ENCODE assay signal across 8 mouse cellular contexts in genomic region chr1:74882055-74882734, GRCm38 (mm10). TPM values are rescaled to one million over a fixed set of nuclear protein-coding genes. Genes with fewer than 3 reads are reported as not detected.
DNase-seq lines count a peak whose midpoint lies in the region; ATAC-seq and TF ChIP-seq lines count a peak whose summit lies in the region.

No protein-coding gene starts in this region.

- H3K27me3 ChIP-seq in kidney, embryonic 16.5 days (ENCODE audit: insufficient read depth, low read length): peaks cover 87% of the 10 kb centered on the region
- peaks cover 65% of the 10 kb centered on the region for H3K27me3 ChIP-seq in embryonic facial prominence, embryonic 11.5 days (ENCODE audit: control insufficient read depth, insufficient read depth, low read length)
- H3K27me3 ChIP-seq in hindbrain, embryonic 14.5 days (ENCODE audit: control insufficient read depth, insufficient read depth, low read length): peaks cover 85% of the 10 kb centered on the region
- H3K27me3 ChIP-seq in midbrain, postnatal 0 days (ENCODE audit: insufficient read depth, low read length): peaks cover 57% of the 10 kb centered on the region

- under 1% methylated on average over 69 of the region's 74 CpGs for WGBS in kidney, embryonic 16.5 days
- WGBS in embryonic facial prominence, embryonic 11.5 days: under 1% methylated on average over 63 of the region's 74 CpGs
- WGBS in hindbrain, embryonic 14.5 days: under 1% methylated on average over 71 of the region's 74 CpGs
- WGBS in midbrain, postnatal 0 days: under 1% methylated on average over 65 of the region's 74 CpGs

- no peak for TF ChIP-seq CTCF in midbrain, postnatal 0 days (IDR thresholded peaks at IDR 0.05)

- no peak for DNase-seq in kidney, adult 11 months
- DNase-seq in embryonic facial prominence, embryonic 11.5 days (ENCODE audit: low spot score): no peak
- DNase-seq in hindbrain, embryonic 14.5 days (ENCODE audit: low spot score): no peak
- DNase-seq in midbrain, postnatal 0 days (ENCODE audit: low spot score): no peak
- no peak for DNase-seq in right cerebral cortex, postnatal 25 days
- no peak for DNase-seq in layer of hippocampus, adult 18-20 months (ENCODE audit: low spot score in 2 of 2)
- no peak for DNase-seq in c-Kit-positive CD71-positive TER-119-positive erythroid progenitor cells, embryonic 14.5 days (ENCODE audit: low spot score)

- peaks cover 26% of the 10 kb centered on the region for H3K4me1 ChIP-seq in kidney, embryonic 16.5 days (ENCODE audit: insufficient read depth, low read length)
- peaks cover 10% of the 10 kb centered on the region for H3K4me1 ChIP-seq in embryonic facial prominence, embryonic 11.5 days (ENCODE audit: control insufficient read depth, insufficient read depth, low read length)
- peaks cover 17% of the 10 kb centered on the region; the same call in 1 of the 2 replicates for H3K4me1 ChIP-seq in hindbrain, embryonic 14.5 days (replicated peaks; ENCODE audit: control insufficient read depth, insufficient read depth, low read length)
- H3K4me1 ChIP-seq in midbrain, postnatal 0 days (ENCODE audit: insufficient read depth, low read length): peaks cover 17% of the 10 kb centered on the region

- H3K9me3 ChIP-seq in kidney, embryonic 16.5 days (ENCODE audit: low read length): no peaks in the 10 kb centered on the region
- H3K9me3 ChIP-seq in embryonic facial prominence, embryonic 11.5 days (replicated peaks; ENCODE audit: control insufficient read depth, low read length): no peaks in the 10 kb centered on the region
- no peaks in the 10 kb centered on the region for H3K9me3 ChIP-seq in hindbrain, embryonic 14.5 days (ENCODE audit: control insufficient read depth, low read length)
- no peaks in the 10 kb centered on the region for H3K9me3 ChIP-seq in midbrain, postnatal 0 days (ENCODE audit: low read length)

- no peak overlapping the region for H3K27ac ChIP-seq in kidney, embryonic 16.5 days (ENCODE audit: low read length)
- H3K27ac ChIP-seq in embryonic facial prominence, embryonic 11.5 days (replicated peaks; ENCODE audit: low read depth, low read length): no peak overlapping the region
- H3K27ac ChIP-seq in hindbrain, embryonic 14.5 days: no peak overlapping the region
- no peak overlapping the region for H3K27ac ChIP-seq in midbrain, postnatal 0 days (ENCODE audit: low read depth, low read length)

- H3K36me3 ChIP-seq in kidney, embryonic 16.5 days (ENCODE audit: insufficient read depth, low read length): no peaks in the 10 kb centered on the region
- no peaks in the 10 kb centered on the region for H3K36me3 ChIP-seq in embryonic facial prominence, embryonic 11.5 days (replicated peaks; ENCODE audit: control insufficient read depth, insufficient read depth, low read depth, low read length)
- no peaks in the 10 kb centered on the region for H3K36me3 ChIP-seq in hindbrain, embryonic 14.5 days (replicated peaks; ENCODE audit: control insufficient read depth, insufficient read depth)
- no peaks in the 10 kb centered on the region for H3K36me3 ChIP-seq in midbrain, postnatal 0 days (ENCODE audit: insufficient read depth, low read length)

- H3K4me3 ChIP-seq in kidney, embryonic 16.5 days (ENCODE audit: low read length): peak overlapping the region; percentile 38
- H3K4me3 ChIP-seq in embryonic facial prominence, embryonic 11.5 days (ENCODE audit: low read depth, low read length): peak overlapping the region; percentile 21
- peak overlapping the region; percentile 32 for H3K4me3 ChIP-seq in hindbrain, embryonic 14.5 days (replicated peaks; ENCODE audit: low read length)
- H3K4me3 ChIP-seq in midbrain, postnatal 0 days (ENCODE audit: low read depth, low read length): peak overlapping the region; percentile 45

- peak overlapping the region; percentile 54 for H3K4me2 ChIP-seq in kidney, embryonic 16.5 days (replicated peaks; ENCODE audit: low read depth, low read length)
- H3K4me2 ChIP-seq in embryonic facial prominence, embryonic 11.5 days (ENCODE audit: low read depth, low read length): peak overlapping the region; percentile 61
- H3K4me2 ChIP-seq in hindbrain, embryonic 14.5 days (replicated peaks): peak overlapping the region; percentile 60
- H3K4me2 ChIP-seq in midbrain, postnatal 0 days (ENCODE audit: low read depth, low read length, poor library complexity, severe bottlenecking): peak overlapping the region; percentile 81

- no peak overlapping the region for H3K9ac ChIP-seq in kidney, embryonic 16.5 days (replicated peaks; ENCODE audit: low read length)
- 0 out of 2 replicates have a peak overlapping the region, but pooled peaks have one; percentile 18 for H3K9ac ChIP-seq in embryonic facial prominence, embryonic 11.5 days (replicated peaks; ENCODE audit: low read length)
- peak overlapping the region; percentile 47 for H3K9ac ChIP-seq in hindbrain, embryonic 14.5 days
- 0 out of 2 replicates have a peak overlapping the region, but pooled peaks have one; percentile 36 for H3K9ac ChIP-seq in midbrain, postnatal 0 days (replicated peaks; ENCODE audit: low read length, poor library complexity, severe bottlenecking)

- no peak for ATAC-seq in kidney, embryonic 16.5 days (ENCODE audit: low FRiP score, low TSS enrichment)
- no peak for ATAC-seq in embryonic facial prominence, embryonic 11.5 days (replicated peaks; ENCODE audit: insufficient number of reproducible peaks, low FRiP score, low TSS enrichment, low read depth)
- no peak for ATAC-seq in hindbrain, embryonic 14.5 days (ENCODE audit: low FRiP score)
- ATAC-seq in midbrain, postnatal 0 days (ENCODE audit: low FRiP score): no peak

RNA-seq across cellular contexts. Expression of gene Fev, which starts 3.0 kb away (rescaled TPM):
- 0.24 TPM in 1 of 2 replicates, not detected in the other for polyA plus RNA-seq in kidney, embryonic 16.5 days (2015; fragmentation: Nextera tagmentation; extraction: Ambion mirVana)
- polyA plus RNA-seq in embryonic facial prominence, embryonic 11.5 days (2014; fragmentation: Nextera tagmentation; extraction: Ambion mirVana): 0.40 and 0.62 TPM in 2 replicates
- 5.2 and 5.8 TPM in 2 replicates for polyA plus RNA-seq in hindbrain, embryonic 14.5 days (2014; fragmentation: Nextera tagmentation; extraction: Ambion mirVana)
- total RNA-seq in midbrain, postnatal 0 days (2014; rRNA removed): 3.4 and 3.8 TPM in 2 replicates
- polyA plus RNA-seq in midbrain, postnatal 0 days (2015; fragmentation: Nextera tagmentation; extraction: Ambion mirVana): 1.8 and 2.3 TPM in 2 replicates
- total RNA-seq in layer of hippocampus, adult 18-20 months (2021): not detected

RNA-seq across cellular contexts. Expression of gene Cryba2, which starts 10.7 kb away (rescaled TPM):
- not detected in 2 replicates for polyA plus RNA-seq in kidney, embryonic 16.5 days (2015; fragmentation: Nextera tagmentation; extraction: Ambion mirVana)
- 0.62 and 5.2 TPM in 2 replicates for polyA plus RNA-seq in embryonic facial prominence, embryonic 11.5 days (2014; fragmentation: Nextera tagmentation; extraction: Ambion mirVana)
- polyA plus RNA-seq in hindbrain, embryonic 14.5 days (2014; fragmentation: Nextera tagmentation; extraction: Ambion mirVana): 2.0 and 2.1 TPM in 2 replicates
- total RNA-seq in midbrain, postnatal 0 days (2014; rRNA removed): not detected in 2 replicates
- polyA plus RNA-seq in midbrain, postnatal 0 days (2015; fragmentation: Nextera tagmentation; extraction: Ambion mirVana): 0.49 and 0.80 TPM in 2 replicates
- total RNA-seq in layer of hippocampus, adult 18-20 months (2021): under 1 TPM in 1 of 2 experiments, not detected in 1; 0.48 TPM

RNA-seq across cellular contexts. Expression of gene Cdk5r2, which starts 27.5 kb away (rescaled TPM):
- polyA plus RNA-seq in kidney, embryonic 16.5 days (2015; fragmentation: Nextera tagmentation; extraction: Ambion mirVana): not detected in 2 replicates
- polyA plus RNA-seq in embryonic facial prominence, embryonic 11.5 days (2014; fragmentation: Nextera tagmentation; extraction: Ambion mirVana): 0.84 and 1.1 TPM in 2 replicates
- polyA plus RNA-seq in hindbrain, embryonic 14.5 days (2014; fragmentation: Nextera tagmentation; extraction: Ambion mirVana): 23.3 and 27.4 TPM in 2 replicates
- 64.0 and 70.2 TPM in 2 replicates for total RNA-seq in midbrain, postnatal 0 days (2014; rRNA removed)
- 15.4 and 17.8 TPM in 2 replicates for polyA plus RNA-seq in midbrain, postnatal 0 days (2015; fragmentation: Nextera tagmentation; extraction: Ambion mirVana)
- 100 to 1,000 TPM; 203 to 204 TPM for total RNA-seq in layer of hippocampus, adult 18-20 months (2021)

RNA-seq across cellular contexts. Expression of gene Cfap65, which starts 53.2 kb away (rescaled TPM):
- polyA plus RNA-seq in kidney, embryonic 16.5 days (2015; fragmentation: Nextera tagmentation; extraction: Ambion mirVana): 0.09 TPM in 1 of 2 replicates, not detected in the other
- 0.06 TPM in 1 of 2 replicates, not detected in the other for polyA plus RNA-seq in embryonic facial prominence, embryonic 11.5 days (2014; fragmentation: Nextera tagmentation; extraction: Ambion mirVana)
- 1.2 and 1.4 TPM in 2 replicates for polyA plus RNA-seq in hindbrain, embryonic 14.5 days (2014; fragmentation: Nextera tagmentation; extraction: Ambion mirVana)
- total RNA-seq in midbrain, postnatal 0 days (2014; rRNA removed): 4.0 and 4.1 TPM in 2 replicates
- polyA plus RNA-seq in midbrain, postnatal 0 days (2015; fragmentation: Nextera tagmentation; extraction: Ambion mirVana): 0.94 and 1.5 TPM in 2 replicates
- total RNA-seq in layer of hippocampus, adult 18-20 months (2021): 1 to 10 TPM; 1.8 to 3.1 TPM
